Mouse (Mus musculus) stomach, postnatal 0 days (tissue): ENCODE data around the gene Ttc16. TPM values are rescaled to one million over a fixed set of nuclear protein-coding genes. Genes with fewer than 3 reads are reported as not detected.

ENCODE experiments used
- ATAC-seq: fragments of 200-750 bp; cut with Nextera tagmentation; 2 replicates; pipeline ENCODE4 v1.8.0; 2017; ENCODE audit not compliant: low FRiP score, low TSS enrichment
- DNase-seq: peaks from one replicate; pipeline ENCODE4 v3.0.0-alpha.2; 2016; ENCODE audit warnings: low spot score
- H3K27ac ChIP-seq: fragments of 300-500 bp; sonication (generic); replicated peaks from 2 replicates; pipeline ENCODE4 v1.5.1; 2014; ENCODE audit warnings: mild to moderate bottlenecking, control low read depth
- H3K27me3 ChIP-seq: fragments of 300-500 bp; sonication (generic); 2 replicates; pipeline ENCODE4 v1.6.1; 2014; ENCODE audit warnings: low read length; ENCODE audit not compliant: control insufficient read depth, insufficient read depth
- H3K36me3 ChIP-seq: fragments of 300-500 bp; sonication (generic); 2 replicates; pipeline ENCODE4 v1.6.1; 2014; ENCODE audit warnings: low read length, mixed read lengths; ENCODE audit not compliant: control insufficient read depth, insufficient read depth
- H3K4me1 ChIP-seq: fragments of 300-500 bp; sonication (generic); replicated peaks from 2 replicates; pipeline ENCODE4 v1.6.1; 2014; ENCODE audit warnings: antibody characterized with exemption; ENCODE audit not compliant: control insufficient read depth, insufficient read depth
- H3K4me2 ChIP-seq: fragments of 300-500 bp; sonication (generic); replicated peaks from 2 replicates; pipeline ENCODE4 v1.6.1; 2014; ENCODE audit warnings: low read depth, mild to moderate bottlenecking, control low read depth, moderate library complexity
- H3K4me3 ChIP-seq: fragments of 300-500 bp; sonication (generic); 2 replicates; pipeline ENCODE4 v1.5.1; 2014; ENCODE audit warnings: low read depth, low read length, control low read depth
- H3K9ac ChIP-seq: fragments of 300-500 bp; sonication (generic); 2 replicates; pipeline ENCODE4 v1.6.1; 2014; ENCODE audit warnings: mild to moderate bottlenecking, low read length, control low read depth, mixed read lengths
- H3K9me3 ChIP-seq: fragments of 300-500 bp; sonication (generic); 2 replicates; pipeline ENCODE4 v1.6.1; 2016; ENCODE audit warnings: low read length; ENCODE audit not compliant: control insufficient read depth
- CTCF ChIP-seq: IDR thresholded peaks from 2 replicates; pipeline ENCODE4 v1.5.1; 2016; ENCODE audit warnings: antibody characterized with exemption, low read depth, mild to moderate bottlenecking, moderate library complexity
- EP300 ChIP-seq: optimal IDR thresholded peaks from 2 replicates; pipeline ENCODE3; 2016; ENCODE audit warnings: antibody characterized with exemption
- WGBS: fragments of 180-500 bp; shearing (Covaris S2); extraction: QIAGEN DNeasy Blood & Tissue Kit; methylation state at CpG from one replicate; pipeline ENCODE4 v1.1.7; 2014; 5-methylcytosine and 5-hydroxymethylcytosine counted together
- polyA plus RNA-seq: library from polyadenylated mRNA; unstranded; fragments of >200 nt; fragmentation: Nextera tagmentation; extraction: Ambion mirVana; gene quantifications from 2 replicates; pipeline ENCODE4 v1.2.1, GENCODE M21; 2015

Gene Ttc16
- polyA plus RNA-seq, 1 experiment from 2014 or later, result 0.06 TPM

- Histone ChIP-seq H3K4me2 (peak overlapping the region; percentile 58; the same call in 1 of the 2 replicates), H3K4me1 (no peaks in the 10 kb centered on the region), H3K9me3 (no peaks in the 10 kb centered on the region), H3K4me3 (no peak overlapping the region), H3K36me3 (peaks cover 5% of the 10 kb centered on the region; the same call in 1 of the 2 replicates), H3K27me3 (no peaks in the 10 kb centered on the region), H3K9ac (no peak overlapping the region), H3K27ac (no peak overlapping the region)
- ATAC-seq, result 0 out of 2 replicates have a peak, but pooled peaks have one; percentile 20
- 67% methylated on average over 10 of the region's 10 CpGs for WGBS
- no peak for TF ChIP-seq EP300
- TF ChIP-seq CTCF, result peak; percentile 54
- peak; percentile 69 for DNase-seq
Observed at GRCm38 (mm10) chr2:32752181-32752580, 23.3 kb downstream of the Ttc16 start.

- DNase-seq, result no peak
- H3K27ac ChIP-seq, result 0 out of 2 replicates have a peak overlapping the region, but pooled peaks have one; percentile 3
- peak overlapping the region; percentile 29 for H3K4me3 ChIP-seq
- no peaks in the 10 kb centered on the region for H3K4me1 ChIP-seq
- no peaks in the 10 kb centered on the region for H3K27me3 ChIP-seq
- 0 out of 2 replicates have a peak overlapping the region, but pooled peaks have one; percentile 18 for H3K9ac ChIP-seq
- peak overlapping the region; percentile 58 for H3K4me2 ChIP-seq
- 33% methylated on average over 8 of the region's 10 CpGs for WGBS
- H3K9me3 ChIP-seq, result no peaks in the 10 kb centered on the region
- H3K36me3 ChIP-seq, result peaks cover 5% of the 10 kb centered on the region; the same call in 1 of the 2 replicates
- TF ChIP-seq EP300 (no peak), CTCF (no peak)
- ATAC-seq, result no peak
Observed at GRCm38 (mm10) chr2:32751665-32752033, 23.8 kb downstream of the Ttc16 start.

GRCm38 (mm10) chr2:32750887-32751664, 24.4 kb downstream of the Ttc16 start:
- no peaks in the 10 kb centered on the region for H3K9me3 ChIP-seq
- H3K36me3 ChIP-seq, result peaks cover 5% of the 10 kb centered on the region; the same call in 1 of the 2 replicates
- H3K27ac ChIP-seq, result 0 out of 2 replicates have a peak overlapping the region, but pooled peaks have one; percentile 3
- H3K9ac ChIP-seq, result 0 out of 2 replicates have a peak overlapping the region, but pooled peaks have one; percentile 18
- peak overlapping the region; percentile 29 for H3K4me3 ChIP-seq
- ATAC-seq (peak; percentile 90), DNase-seq (peak; percentile 87)
- peak overlapping the region; percentile 58 for H3K4me2 ChIP-seq
- H3K4me1 ChIP-seq, result no peaks in the 10 kb centered on the region
- peak; percentile 13; the same call in 1 of the 2 replicates for TF ChIP-seq CTCF
- TF ChIP-seq EP300, result no peak
- H3K27me3 ChIP-seq, result no peaks in the 10 kb centered on the region
- 20% methylated on average over 31 of the region's 31 CpGs for WGBS

- WGBS, result 71% methylated on average over 7 of the region's 7 CpGs
- Histone ChIP-seq H3K27ac (no peak overlapping the region), H3K9ac (no peak overlapping the region), H3K4me2 (no peak overlapping the region), H3K27me3 (no peaks in the 10 kb centered on the region), H3K36me3 (peaks cover 5% of the 10 kb centered on the region; the same call in 1 of the 2 replicates), H3K4me1 (no peaks in the 10 kb centered on the region), H3K4me3 (no peak overlapping the region), H3K9me3 (no peaks in the 10 kb centered on the region)
- peak; percentile 37 for TF ChIP-seq CTCF
- TF ChIP-seq EP300, result no peak
- DNase-seq (no peak), ATAC-seq (no peak)
Observed at GRCm38 (mm10) chr2:32750199-32750598, 25.2 kb downstream of the Ttc16 start.

- DNase-seq (no peak), ATAC-seq (no peak)
- WGBS, result 92% methylated on average over 16 of the region's 16 CpGs
- no peak overlapping the region for H3K27ac ChIP-seq
- no peak overlapping the region for H3K4me2 ChIP-seq
- H3K9me3 ChIP-seq, result no peaks in the 10 kb centered on the region
- no peak for TF ChIP-seq EP300
- TF ChIP-seq CTCF, result no peak
- no peak overlapping the region for H3K4me3 ChIP-seq
- H3K9ac ChIP-seq, result no peak overlapping the region
- no peaks in the 10 kb centered on the region for H3K27me3 ChIP-seq
- peaks cover 5% of the 10 kb centered on the region; the same call in 1 of the 2 replicates for H3K36me3 ChIP-seq
- H3K4me1 ChIP-seq, result no peaks in the 10 kb centered on the region
Observed at GRCm38 (mm10) chr2:32749082-32749481, 26.4 kb downstream of the Ttc16 start.
